Mouse (Mus musculus) right cerebral cortex, postnatal 4 days (tissue): Measurements from ENCODE around the gene Ipp.

Experiments
- DNase-seq: peaks from one replicate; pipeline ENCODE4 v3.0.0-alpha.2; 2022

The Ipp gene

DNA sequence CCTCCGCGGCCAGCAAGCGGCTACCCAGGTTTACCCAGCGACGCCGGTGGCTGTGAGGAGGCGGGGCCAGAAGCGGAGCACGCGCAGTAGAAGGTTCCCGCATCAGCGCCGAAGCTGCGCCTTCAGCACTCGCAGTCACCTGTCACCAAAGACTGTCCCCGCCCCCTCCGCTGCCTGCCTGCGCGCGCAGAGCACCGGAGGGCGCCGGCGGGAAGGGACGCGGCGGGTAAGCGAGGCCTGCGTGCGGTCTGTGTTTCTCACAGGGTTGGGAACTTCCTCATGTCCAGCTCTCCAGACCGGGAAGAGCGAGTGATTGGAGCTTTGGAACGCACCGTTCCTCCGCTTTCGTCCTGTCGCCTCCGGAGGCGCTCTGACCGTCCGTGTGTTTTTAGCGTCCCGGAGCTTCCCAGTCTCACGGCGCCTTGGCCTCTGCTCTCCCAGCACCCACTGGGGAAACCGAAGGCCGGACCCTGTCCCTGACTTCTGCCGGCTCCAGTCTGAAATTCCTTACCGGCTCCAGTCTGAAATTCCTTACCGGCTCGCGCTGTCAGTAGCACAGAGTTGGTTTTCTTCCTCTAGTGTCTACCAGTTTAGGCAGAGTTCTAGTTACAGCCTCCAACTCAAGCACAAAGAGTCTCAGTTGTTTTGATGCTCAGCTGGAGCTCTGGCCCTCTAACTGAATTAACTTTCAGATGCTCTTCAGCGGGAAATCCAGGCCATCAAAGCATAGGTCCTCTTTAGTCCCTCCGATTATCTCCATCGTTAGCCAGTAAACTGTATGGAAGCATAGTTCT, at the start of gene Ipp:
Gene Ipp, plus strand, starts transcription at position 125 of the 794 bp plus-strand sequence.
- peak; percentile 96 for DNase-seq

DNA sequence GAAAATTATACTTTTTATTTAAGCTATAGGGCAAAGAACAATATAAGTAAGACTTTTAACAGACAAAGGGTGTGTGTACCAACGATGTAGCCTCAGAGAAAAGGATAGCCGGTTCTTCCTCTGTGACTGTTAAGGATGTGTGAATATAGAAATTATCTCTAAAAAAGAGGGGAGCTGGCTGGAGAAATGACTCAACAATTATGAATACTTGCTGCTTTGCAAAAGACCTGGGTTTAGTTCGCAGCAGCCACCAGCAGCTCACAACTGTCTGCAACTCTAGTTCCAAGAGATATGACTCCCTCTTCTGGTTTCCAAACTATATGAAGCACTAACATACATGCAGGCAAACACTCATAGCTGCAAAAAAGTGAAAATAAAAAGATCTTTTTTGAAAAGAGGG, 45.4 kb upstream of the Ipp start:
- no peak for DNase-seq

DNA sequence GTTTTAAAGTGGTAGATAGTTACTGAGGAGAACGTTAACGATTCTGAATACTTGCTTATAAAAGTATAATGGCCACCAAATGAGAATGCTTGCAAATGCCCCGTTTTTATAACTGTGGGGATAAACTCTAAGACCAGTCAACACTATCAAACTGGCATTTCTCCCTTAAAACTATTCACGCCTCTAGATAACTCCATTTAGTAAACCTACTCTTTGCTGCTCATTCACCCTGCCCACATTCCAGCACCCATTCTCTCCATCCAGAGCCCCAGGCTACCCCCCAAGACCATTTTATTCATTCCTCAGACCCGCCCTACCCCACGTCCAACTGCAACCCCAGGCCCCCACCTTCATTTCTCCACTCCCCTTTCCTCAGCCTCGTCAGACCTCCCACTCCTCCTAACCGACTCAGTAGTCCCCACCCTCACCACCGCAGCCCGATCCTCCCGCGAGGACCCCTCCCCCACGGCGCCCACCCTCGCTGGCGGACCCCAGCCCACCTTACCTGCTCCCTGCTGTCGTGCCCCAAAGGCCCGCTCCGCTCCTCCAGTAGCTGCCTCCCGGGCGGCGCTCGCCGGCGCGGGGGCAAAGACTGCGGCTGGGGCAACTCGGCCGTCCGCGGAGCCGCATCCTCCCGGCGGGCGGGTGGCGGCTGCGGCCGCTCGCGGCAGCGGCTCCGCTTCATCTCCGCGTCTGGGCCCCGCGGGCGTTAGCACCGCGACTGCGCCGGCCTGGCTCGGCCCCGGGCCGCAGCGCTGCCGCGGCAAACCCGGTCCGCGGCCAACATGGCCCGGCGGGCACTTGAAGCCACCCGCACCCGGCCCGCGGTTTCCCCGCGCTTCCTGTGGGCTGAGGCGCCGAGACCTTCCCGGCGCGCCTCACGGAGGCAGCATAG, 43.9 kb upstream of the Ipp start:
- DNase-seq = peak; percentile 61

DNA sequence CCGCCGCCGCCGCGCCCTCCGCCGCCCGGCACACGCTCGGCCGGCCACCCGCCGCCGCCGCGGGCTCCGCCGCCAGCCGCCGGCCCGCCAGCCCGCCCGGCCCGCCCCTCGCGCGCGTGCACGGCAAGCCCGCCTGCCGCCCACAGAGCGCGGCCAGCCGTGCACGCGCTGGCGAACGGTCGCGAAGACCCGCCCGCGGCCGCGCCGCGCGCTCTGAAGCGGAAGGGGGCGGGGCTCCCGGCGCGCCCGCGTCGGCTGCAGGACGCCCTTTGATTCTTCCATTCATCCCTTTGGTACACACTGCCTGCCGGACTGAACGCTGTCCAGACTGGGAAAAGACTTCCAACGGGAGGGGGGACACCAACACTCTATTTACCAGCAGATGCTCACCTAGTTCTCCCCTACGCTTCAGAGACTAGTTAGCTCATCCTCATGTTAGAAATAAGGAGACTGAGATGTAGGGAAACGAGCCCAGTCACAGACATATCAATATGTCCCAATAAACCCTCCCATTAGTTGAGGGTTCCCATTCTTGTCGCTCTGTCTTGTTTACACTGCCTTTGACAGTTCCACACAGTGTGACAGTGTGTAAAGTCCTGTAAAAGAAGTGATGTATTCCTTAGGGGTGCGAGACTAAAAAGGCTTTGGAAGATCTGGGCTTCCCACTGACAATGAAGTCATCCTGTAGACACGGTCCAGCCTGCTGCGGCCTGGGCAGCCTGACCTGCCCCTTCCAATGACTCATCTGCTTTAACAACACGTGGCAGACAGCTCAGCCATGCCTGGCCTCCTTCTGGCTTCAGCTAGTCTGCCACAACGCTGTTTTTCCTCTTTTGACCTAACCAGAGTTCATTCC, 43.0 kb upstream of the Ipp start, which contains the start of gene Mast2:
Gene Mast2, minus strand, starts transcription at position 58 of the 856 bp plus-strand sequence.
- peak; percentile 83 for DNase-seq

DNA sequence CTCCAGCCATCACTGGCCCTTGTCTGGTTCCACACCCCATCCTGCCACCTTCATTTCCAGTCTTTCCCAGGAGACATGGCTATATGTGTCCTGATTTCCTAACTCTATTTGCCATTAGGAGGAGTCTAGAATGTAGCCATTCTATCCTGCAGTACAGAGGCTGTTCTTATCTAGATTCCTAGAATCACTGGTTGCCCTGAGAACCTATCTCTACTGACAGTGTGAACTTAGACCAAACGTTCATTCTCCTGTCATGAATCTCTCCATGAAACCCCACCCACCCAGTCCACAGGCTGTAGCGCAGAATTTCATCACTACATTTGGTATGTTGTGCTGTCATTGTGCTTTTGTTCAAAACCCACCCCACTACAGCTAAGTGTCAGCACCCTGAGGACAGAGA, 26.0 kb upstream of the Ipp start:
- DNase-seq = no peak

DNA sequence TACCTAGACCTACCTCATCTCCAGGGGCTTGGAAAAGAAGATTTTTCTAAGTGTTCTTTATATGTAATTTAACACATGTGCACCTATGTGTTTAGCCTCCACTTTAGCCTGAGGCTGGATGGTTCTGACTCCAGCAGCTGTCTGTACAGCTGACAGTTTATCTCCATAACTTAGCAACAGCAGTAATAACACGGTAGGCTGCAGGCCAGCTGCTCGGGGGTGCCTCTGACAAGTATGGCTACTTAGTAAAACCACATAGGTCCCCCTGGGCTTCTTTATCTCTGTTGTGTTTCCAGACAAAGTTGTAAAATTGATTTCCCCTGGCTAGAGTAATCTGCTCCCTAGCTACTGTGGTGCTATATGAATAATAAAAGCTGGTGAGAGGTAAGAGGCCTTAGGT, 23.9 kb upstream of the Ipp start:
- no peak for DNase-seq

DNA sequence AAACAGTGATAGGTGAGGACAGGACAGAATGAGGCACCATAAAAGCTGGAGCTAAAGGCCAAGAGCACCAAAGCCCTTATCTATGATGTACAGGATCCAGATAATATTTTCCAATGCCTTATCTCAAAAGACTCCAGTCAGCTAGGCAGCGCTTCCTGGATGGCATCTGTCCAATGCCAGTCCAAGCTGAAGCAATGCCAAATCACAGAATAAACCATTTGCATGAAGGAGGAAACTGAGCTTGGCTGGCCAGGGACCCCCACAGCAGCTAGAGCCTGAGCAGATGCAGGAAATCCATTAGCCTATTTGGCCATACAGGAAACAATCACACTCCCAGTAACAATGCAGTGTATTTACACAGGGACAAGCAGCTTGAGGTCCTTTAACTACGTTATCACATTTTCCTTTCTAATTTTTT, 16.2 kb upstream of the Ipp start:
- DNase-seq = no peak

DNA sequence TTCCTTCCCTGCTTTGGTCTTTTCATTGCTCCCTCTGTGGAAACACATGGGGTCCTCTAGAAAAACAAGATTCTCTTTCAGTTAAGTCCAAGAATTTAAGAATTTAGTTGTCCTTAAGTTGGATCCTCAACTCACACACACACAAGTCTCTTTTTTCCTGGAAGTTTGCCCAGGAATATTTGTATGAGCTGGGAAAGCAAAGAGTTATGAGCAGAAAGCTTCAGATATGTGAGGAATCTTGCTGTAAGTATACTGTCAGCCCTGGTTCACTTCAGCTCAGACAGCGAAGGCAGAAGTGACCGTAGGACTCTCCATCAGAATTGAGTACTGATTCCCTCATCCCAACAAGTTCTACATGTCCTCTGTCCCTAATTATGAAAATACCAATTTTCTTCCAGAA, 15.5 kb upstream of the Ipp start:
- no peak for DNase-seq

DNA sequence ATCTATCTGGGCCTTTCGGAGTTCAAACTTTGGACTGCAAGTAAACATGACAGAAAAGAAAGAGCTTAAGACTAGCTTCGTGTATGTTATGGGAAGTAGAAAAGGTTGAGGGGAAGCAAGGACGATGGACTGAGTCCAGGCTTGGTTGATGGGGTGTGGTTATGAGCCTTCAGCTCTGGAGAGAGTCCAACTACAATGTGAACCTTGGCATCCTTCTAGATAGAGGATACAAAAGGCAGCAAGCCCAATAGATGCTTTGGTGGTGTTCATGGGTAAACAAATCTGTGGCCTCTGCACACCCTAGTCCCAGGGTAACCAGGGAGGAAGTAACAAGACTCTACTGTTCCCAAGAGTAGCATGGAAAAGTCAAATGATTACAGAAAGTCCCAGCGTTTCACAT, 14.9 kb upstream of the Ipp start:
- DNase-seq = no peak

DNA sequence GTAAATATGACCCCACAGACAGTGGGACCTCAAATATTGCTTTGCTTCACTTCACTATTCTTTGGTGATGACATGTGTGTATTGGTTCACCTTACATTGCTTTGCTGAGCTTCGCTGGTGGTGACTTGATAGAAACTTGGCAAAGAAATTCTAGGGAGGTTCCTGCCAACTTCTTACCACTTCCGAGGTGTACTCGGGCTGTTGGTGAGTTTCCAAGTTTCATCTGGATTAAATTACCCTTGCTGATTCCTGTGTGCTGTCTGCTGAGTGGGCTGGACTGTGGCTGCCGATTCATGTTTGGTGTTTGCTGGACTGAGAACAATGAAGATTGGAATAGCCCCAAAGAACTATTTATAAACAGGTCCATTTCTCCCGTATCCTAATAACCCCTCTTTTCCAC, 13.7 kb upstream of the Ipp start:
- no peak for DNase-seq

DNA sequence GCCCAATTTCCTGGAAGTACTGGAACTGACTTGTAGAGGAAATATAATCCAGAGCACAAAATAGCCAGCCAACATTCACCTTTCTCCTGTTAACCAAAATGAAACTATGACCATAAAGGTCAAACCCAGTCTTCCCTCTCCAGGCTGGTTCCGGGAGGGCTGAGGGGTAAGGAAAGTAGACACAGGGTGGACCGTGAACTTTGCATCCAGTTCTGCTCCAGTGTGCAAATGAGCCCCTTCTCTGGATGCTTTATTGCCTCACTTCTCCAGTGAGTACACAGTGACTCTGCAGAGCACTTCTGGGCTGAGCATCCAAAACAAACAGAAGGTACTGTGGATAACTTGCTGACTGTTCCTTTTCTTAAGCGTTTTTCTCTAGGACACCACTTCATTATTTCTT, 7.4 kb upstream of the Ipp start:
- DNase-seq = no peak

DNA sequence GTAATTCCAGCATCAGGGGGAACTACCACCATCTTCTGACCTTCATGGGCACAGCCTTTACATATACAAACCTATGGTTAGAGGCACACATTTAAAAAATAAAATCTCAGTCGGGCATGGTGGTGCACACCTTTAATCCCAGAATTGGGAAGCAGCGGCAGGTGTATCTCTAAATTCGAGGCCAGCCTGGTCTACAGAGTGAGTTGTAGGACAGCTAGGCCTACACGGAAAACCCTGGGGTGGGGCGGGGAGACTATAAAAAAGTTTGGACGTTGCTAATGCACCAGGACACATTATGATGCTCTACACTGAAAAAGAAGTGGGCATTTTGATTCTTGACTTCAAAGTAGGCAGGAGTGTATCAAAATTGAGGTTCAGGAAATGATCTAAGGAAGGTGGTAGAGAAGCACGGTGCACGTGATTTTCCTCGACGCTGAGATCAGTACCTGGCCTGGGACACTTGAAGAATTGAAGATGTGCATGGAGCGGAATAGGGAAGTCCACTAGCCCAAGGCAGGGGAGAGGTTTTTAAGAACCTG, 394 bp upstream of the Ipp start:
- DNase-seq = peak; percentile 4

DNA sequence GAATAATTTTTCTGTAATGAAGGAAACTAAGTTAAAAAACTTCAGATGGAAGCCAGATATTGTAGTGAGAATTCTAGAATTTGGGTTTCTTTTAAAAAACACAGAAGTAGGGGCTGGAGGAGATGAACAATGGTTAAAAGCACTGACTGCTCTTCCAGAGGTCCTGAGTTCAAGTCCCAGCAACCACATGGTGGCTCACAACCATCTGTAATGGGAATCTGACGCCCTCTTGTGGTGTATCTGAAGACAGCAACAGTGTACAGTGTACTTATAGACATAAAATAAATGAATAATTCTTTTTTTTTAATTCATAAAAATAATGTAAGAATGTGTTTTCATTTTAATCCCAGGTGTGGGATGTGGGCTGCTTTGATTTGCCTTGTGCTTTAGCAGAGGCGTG, 23.8 kb downstream of the Ipp start:
- DNase-seq = no peak

DNA sequence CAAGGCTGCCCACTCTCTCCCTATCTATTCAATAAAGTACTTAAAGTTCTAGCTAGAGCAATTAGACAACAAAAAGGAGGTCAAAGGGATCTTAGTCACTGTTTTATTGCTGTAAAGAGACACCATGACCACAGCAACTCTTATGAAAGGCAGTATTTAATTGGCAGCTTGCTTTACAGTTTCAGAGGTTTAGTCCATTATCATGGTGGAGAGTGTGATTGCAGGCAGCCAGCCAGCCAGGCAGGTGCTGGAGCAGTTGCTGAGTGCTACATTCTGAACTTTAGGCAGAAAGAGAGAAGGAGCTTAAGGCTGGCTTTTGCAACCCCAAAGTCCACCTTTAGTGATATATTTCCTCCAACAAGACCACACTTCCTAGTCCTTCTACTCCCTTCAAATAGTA, 29.0 kb downstream of the Ipp start:
- DNase-seq = no peak

DNA sequence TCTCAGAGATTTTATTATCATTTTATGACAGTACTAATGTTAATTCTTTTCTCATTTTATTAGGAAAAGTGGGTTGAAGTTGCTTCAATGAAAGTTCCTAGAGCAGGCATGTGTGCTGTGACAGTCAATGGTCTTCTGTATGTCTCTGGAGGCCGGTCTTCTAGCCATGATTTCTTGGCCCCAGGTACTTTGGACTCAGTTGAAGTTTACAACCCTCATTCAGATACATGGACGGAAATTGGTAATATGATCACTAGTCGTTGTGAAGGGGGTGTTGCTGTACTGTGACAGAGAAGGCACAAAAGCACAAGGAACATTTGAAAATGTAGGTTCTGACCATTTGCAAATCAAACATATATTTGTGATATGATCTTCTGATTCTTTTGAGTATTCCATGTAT, 30.4 kb downstream of the Ipp start:
- no peak for DNase-seq

DNA sequence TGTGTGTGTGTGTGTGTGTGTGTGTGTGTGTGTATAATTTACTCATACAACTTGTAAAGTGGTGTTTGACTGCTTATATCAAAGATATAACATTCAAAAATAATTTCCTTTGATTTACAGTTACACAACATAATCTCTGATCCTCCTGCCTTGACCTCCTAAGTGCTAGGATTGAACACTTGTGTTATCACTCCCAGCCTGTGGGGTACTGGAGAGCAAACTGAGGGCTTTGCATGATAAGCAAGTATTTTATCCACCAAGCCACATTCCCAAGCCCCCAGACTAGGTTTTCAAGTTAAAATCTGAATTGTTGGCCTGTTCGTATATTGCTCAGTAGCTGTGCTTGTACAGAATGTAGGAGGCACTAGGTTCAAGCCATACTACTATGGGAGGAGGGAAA, 43.1 kb downstream of the Ipp start:
- no peak for DNase-seq

DNA sequence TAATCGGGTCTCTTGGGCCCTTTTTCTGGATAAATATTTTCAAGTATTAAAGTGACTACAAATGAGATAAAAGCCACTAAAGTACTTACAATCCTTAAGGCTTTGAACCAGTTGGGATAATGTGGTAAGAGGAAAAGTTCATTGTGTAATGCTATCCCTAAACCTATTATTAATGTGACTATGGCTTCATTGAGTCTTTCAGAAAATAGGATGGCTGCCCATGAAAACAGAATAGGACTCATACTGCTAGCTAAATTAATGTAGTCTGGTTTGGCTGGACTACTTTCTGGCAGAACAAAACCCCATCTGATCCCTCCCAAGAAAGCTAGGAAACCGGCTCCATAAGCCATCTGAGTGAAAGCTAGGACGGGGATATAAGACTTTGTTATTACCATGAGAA, 45.7 kb downstream of the Ipp start:
- DNase-seq = no peak

DNA sequence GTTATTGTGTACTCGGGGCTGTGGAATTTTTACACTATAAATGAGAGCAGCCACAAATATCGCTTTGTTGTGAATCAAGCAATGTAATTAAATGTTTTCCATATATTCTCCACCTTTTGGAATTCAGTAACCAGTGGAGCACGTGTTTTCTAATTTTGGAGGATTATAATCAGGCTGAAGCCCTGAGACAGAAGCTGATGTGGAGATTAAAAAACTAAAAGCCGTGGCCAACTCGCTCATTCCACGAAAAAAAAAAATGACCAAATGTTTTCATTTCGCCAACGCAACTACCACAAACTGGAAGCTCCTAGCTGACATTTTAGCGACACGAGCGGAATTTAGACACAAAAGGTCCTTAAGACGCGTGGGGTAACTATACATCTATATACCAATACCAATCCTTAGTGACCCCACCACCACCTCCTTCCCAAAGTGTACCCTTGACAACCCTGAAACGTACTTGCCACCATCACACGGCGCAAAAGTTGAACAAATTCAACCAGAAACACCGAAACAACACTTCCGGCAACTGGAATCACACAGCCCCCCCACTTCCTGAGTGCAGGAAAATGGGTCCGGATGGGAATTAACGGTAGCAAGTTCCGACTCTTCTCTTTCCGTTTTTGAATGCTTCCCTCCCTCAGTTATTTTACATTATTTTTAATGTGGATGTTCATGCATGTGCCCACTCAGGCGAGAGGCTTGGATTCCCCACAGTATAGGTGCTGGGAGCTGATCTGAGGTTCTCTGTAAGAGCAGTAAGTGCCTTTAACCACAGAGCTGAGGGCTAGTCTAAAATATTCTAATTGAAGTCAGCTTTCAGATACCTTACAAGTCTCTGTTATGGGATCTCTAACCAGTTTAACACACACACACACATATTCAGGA, 48.3 kb downstream of the Ipp start, which contains the start of gene Tmem69:
Gene Tmem69, minus strand, starts transcription at position 524 of the 888 bp plus-strand sequence.
- DNase-seq = peak; percentile 72

DNA sequence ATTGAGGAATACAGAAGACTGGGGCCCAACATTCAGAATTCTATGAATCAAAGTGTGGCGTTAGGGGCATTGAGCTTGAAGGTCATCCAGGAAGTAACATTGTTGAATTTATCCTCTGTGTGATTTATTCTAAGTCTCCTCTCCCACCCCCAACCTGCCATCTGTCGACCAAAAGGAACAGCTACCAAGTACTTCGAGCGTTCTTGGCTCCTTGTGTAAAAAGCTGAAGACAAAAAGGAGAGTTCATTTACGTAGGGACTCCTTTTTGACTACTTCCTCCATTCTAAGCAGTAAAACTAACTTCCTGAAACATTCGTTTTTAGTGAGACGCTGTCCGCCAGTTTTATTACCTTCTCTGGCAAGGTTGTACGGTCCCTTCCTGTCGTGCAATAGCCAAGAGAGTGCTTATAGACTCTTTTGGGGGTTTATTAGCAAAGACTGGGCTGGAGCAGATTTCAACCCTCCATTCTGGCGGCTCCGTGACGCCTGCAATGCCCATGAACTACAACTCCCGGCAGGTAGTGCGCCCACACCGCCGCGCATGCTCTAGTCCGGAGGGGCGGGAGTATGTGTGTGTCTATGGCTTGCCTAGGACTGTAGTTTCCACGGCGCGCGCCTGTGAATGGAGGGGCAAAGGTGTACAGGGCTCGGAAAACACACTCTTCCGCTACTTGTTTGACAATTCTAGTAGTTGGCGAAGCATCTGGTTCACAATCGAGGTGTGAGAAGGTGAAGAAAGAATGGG, 49.4 kb downstream of the Ipp start:
- DNase-seq = peak; percentile 91

DNA sequence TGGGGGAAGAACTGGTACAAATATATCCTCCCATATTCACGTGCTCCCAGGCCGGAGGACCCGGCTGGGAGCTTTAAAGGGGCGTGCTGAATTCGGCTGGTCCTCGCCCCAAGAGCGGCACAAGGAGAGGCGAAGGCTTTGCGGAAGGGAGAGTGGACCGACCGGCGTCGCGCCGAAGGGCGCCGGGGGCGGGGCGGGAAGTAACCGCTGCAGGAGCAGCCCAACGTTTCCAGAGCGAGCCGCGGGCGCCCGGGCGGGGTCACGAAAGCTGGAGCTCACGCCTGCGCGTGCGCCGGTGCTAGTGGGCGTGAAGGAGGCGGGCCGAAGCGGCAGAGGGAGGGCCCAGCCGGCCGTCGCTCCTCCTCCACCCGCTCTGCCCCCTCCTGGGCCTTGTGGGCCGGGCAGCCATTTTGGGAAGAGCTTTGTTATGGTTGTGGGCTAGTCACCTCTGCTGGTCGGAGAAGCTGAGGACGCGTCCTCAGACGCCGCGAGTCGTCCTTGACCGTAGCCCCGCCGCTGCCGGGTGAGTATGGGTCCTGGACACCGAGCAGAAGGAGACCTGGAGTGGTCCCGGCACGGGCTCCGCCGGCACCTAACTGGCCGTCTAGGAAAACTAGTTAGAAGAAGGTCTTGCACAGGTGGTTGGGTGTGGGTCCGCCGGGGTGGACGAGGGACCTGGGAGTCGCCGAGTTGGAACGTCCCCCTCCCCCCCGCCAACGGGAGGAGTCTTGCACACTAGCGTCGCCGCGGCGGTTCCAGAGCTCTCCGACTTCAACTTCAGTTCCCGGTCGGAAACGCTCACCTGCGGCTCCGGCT, 50.2 kb downstream of the Ipp start, which contains the start of gene Gpbp1l1:
Gene Gpbp1l1, plus strand, starts transcription at position 353 of the 816 bp plus-strand sequence.
- peak; percentile 96 for DNase-seq
